Comparison of ENCODE assay signal across 27 mouse cellular contexts in the genomic region with DNA sequence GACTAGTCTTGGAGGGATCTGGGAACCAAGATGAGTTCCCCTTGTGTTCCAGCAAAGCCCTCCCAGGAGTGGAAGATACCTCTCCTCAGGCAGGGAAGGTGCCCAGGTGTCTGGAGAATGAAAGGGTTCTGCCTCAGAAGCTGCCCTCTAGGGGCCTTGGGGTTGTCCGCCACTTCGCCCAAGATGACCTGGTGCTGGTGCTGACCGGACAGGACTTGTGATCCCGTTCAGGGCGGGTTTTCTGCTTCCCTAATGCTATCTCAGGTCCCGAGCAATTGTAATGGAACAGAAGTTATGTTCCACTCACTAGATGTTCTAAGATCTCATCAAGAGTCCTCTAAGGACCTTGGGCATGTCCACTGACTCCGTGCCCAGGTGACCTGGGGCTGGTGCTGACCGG.
"Had no signal": no experiment of that assay in that cellular context is flagged by ENCODE, and none has a peak within 500 bp of the region (broad histone marks: within the 10 kb centered on the region; RNA-seq: fewer than 3 reads in every experiment).

No protein-coding gene starts in this region.

- H3K4me2 ChIP-seq: embryonic facial prominence, embryonic 12.5 days; embryonic facial prominence, embryonic 13.5 days; embryonic facial prominence, embryonic 15.5 days; forebrain, embryonic 12.5 days; forebrain, embryonic 13.5 days; forebrain, embryonic 15.5 days had no signal

- H3K9ac ChIP-seq: embryonic facial prominence, embryonic 12.5 days; embryonic facial prominence, embryonic 13.5 days; embryonic facial prominence, embryonic 15.5 days; forebrain, embryonic 12.5 days; forebrain, embryonic 13.5 days; forebrain, embryonic 15.5 days; forebrain, postnatal 0 days had no signal

- H3K4me3 ChIP-seq: embryonic facial prominence, embryonic 10.5 days; embryonic facial prominence, embryonic 12.5 days; embryonic facial prominence, embryonic 13.5 days; embryonic facial prominence, embryonic 15.5 days; erythroblast, embryonic 14.5 days; forebrain, embryonic 12.5 days; forebrain, embryonic 13.5 days; forebrain, embryonic 15.5 days; gastrocnemius, adult 2 months; heart, adult 2 months; heart, embryonic 10.5 days had no signal

- H3K27ac ChIP-seq: embryonic facial prominence, embryonic 10.5 days; embryonic facial prominence, embryonic 12.5 days; embryonic facial prominence, embryonic 13.5 days; embryonic facial prominence, embryonic 15.5 days; forebrain, embryonic 12.5 days; forebrain, embryonic 13.5 days; forebrain, embryonic 15.5 days; gastrocnemius, adult 2 months; heart, adult 2 months; heart, embryonic 10.5 days had no signal

- DNase-seq: cerebellum, adult 8-10 months; cerebellum, adult 9-10 months; cerebellum, adult 9-11 months; cerebellum, postnatal 10 days; cerebellum, postnatal 14 days; cerebellum, postnatal 25 days; cerebellum, postnatal 36 days; embryo, embryonic 11 days; forebrain, postnatal 0 days; gastrocnemius, adult 2 months; gastrocnemius, postnatal 10 days; gastrocnemius, postnatal 14 days; gastrocnemius, postnatal 25 days; gastrocnemius, postnatal 36 days; heart, adult 18-20 months; heart, adult 2 months had no signal

- H3K9me3 ChIP-seq: embryonic facial prominence, embryonic 10.5 days; embryonic facial prominence, embryonic 12.5 days; embryonic facial prominence, embryonic 13.5 days; embryonic facial prominence, embryonic 15.5 days; forebrain, embryonic 12.5 days; forebrain, embryonic 13.5 days; forebrain, embryonic 15.5 days; heart, embryonic 10.5 days had no signal

- ATAC-seq: forebrain, embryonic 13.5 days; forebrain, embryonic 14.5 days; forebrain, embryonic 15.5 days; forebrain, embryonic 16.5 days; forebrain, postnatal 0 days had no signal

- H3K4me1 ChIP-seq: embryonic facial prominence, embryonic 10.5 days; embryonic facial prominence, embryonic 12.5 days; embryonic facial prominence, embryonic 13.5 days; embryonic facial prominence, embryonic 15.5 days; forebrain, embryonic 12.5 days; forebrain, embryonic 13.5 days; forebrain, embryonic 15.5 days; heart, embryonic 10.5 days had no signal

- H3K27me3 ChIP-seq: embryonic facial prominence, embryonic 12.5 days; embryonic facial prominence, embryonic 13.5 days; embryonic facial prominence, embryonic 15.5 days; forebrain, embryonic 12.5 days; forebrain, embryonic 13.5 days; forebrain, embryonic 15.5 days had no signal

- H3K36me3 ChIP-seq: embryonic facial prominence, embryonic 10.5 days; embryonic facial prominence, embryonic 12.5 days; embryonic facial prominence, embryonic 13.5 days; embryonic facial prominence, embryonic 15.5 days; forebrain, embryonic 12.5 days; forebrain, embryonic 15.5 days; heart, embryonic 10.5 days had no signal
